Mouse (Mus musculus) E14TG2a.4 (cell line): ENCODE results near the gene Tbx21.

Experiments used
- CTCF ChIP-seq: conservative IDR thresholded peaks from 2 replicates; pipeline ENCODE4 v1.5.1; 2014; ENCODE audit warnings: low read length
- NANOG ChIP-seq: IDR thresholded peaks from 2 replicates; pipeline ENCODE4 v1.6.1; 2014; ENCODE audit warnings: borderline replicate concordance, low read length, mixed read lengths
- POU5F1 ChIP-seq: IDR thresholded peaks from 2 replicates; pipeline ENCODE4 v1.6.1; 2014; ENCODE audit warnings: low read length, borderline replicate concordance

- TF ChIP-seq CTCF (no peak), NANOG (no peak), POU5F1 (no peak)
Observed at GRCm38 (mm10) chr11:97138554-97139226, 23.6 kb upstream of the Tbx21 start.
